Mouse (Mus musculus) embryonic facial prominence, embryonic 14.5 days (tissue): ENCODE measurements at regions not wholly inside any gene's neighbourhood (a gene's known extent, or its start where the extent isn't known, plus 50 kb on each side); places are given as distances from the start of the nearest gene placed in this dataset.
A peak's percentile ranks its signal among the peaks of the same experiment; 100 is the strongest.

Experiments used
- ATAC-seq: fragments of 200-750 bp; cut with Nextera tagmentation; 2 replicates; pipeline ENCODE4 v1.8.0; 2017; ENCODE audit warnings: low read depth, moderate number of reproducible peaks, moderate TSS enrichment
- DNase-seq: peaks from one replicate; pipeline ENCODE4 v3.0.0-alpha.2; 2015; ENCODE audit warnings: low spot score
- H3K27ac ChIP-seq: fragments of 300-500 bp; sonication (generic); replicated peaks from 2 replicates; pipeline ENCODE4 v1.5.1; 2014; ENCODE audit warnings: low read depth, mild to moderate bottlenecking, low read length, moderate library complexity
- H3K27me3 ChIP-seq: fragments of 300-500 bp; sonication (generic); replicated peaks from 2 replicates; pipeline ENCODE4 v1.6.1; 2014; ENCODE audit warnings: low read length; ENCODE audit not compliant: control insufficient read depth, insufficient read depth
- H3K36me3 ChIP-seq: fragments of 300-500 bp; sonication (generic); 2 replicates; pipeline ENCODE4 v1.6.1; 2014; ENCODE audit warnings: low read length, mixed read lengths; ENCODE audit not compliant: control insufficient read depth, insufficient read depth
- H3K4me1 ChIP-seq: fragments of 300-500 bp; sonication (generic); 2 replicates; pipeline ENCODE4 v1.6.1; 2014; ENCODE audit warnings: antibody characterized with exemption, low read length; ENCODE audit not compliant: control insufficient read depth, insufficient read depth
- H3K4me2 ChIP-seq: fragments of 300-500 bp; sonication (generic); 2 replicates; pipeline ENCODE4 v1.6.1; 2014; ENCODE audit warnings: low read depth, mild to moderate bottlenecking, low read length, moderate library complexity, mixed read lengths
- H3K4me3 ChIP-seq: fragments of 300-500 bp; sonication (generic); 2 replicates; pipeline ENCODE4 v1.5.1; 2014; ENCODE audit warnings: low read depth, mild to moderate bottlenecking, low read length
- H3K9ac ChIP-seq: fragments of 300-500 bp; sonication (generic); 2 replicates; pipeline ENCODE4 v1.6.1; 2014; ENCODE audit warnings: low read depth, mild to moderate bottlenecking, low read length, moderate library complexity, mixed read lengths
- H3K9me3 ChIP-seq: fragments of 300-500 bp; sonication (generic); 2 replicates; pipeline ENCODE4 v1.6.1; 2016; ENCODE audit warnings: low read length; ENCODE audit not compliant: control insufficient read depth
- WGBS: fragments of 180-500 bp; shearing (Covaris S2); extraction: QIAGEN DNeasy Blood & Tissue Kit; methylation state at CpG from one replicate; pipeline ENCODE4 v1.1.7; 2014; 5-methylcytosine and 5-hydroxymethylcytosine counted together

DNA sequence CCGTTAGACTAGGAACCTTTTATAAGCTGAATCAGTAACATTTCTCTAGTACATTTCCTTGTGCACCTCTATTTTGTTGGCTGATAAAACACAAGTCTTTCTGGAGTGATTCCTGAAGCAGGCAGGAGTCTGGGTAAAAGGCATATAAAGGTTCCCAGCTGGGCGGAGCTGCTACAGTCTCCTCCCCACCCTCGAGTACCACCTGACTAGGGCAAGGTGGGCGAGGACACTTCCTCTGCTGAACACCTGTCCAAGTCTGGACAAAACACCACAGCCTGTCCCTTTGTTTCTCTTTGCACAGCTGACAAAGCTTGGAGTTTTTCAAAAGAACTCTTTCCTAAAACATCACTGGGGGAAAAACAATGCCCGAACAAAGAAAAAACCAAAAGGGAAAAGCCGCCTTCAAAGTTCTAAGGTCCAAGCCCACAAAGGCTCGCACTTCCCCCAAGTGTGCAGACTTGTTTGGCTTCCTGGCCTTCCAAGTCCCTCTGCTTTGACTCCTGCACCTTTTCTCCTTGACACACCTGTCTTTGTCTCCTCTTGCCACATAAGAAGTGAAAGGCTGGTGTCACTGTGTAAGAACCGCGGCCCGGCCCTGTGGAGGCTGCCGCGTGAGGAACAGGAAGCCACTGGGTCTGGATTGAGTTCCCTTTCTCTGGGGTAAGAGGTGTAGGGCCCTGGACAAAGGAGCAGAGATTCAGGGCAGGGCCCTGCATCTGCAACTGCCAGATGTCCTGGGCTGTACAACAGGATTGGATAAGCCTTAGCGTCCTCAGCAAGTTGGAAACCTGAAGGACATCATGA, 263.1 kb upstream of the Foxq1 start:
- no peak for DNase-seq
- Histone ChIP-seq H3K4me1 (no peaks in the 10 kb centered on the region), H3K9me3 (no peaks in the 10 kb centered on the region), H3K9ac (no peak overlapping the region), H3K36me3 (no peaks in the 10 kb centered on the region), H3K4me3 (no peak overlapping the region), H3K27me3 (no peaks in the 10 kb centered on the region), H3K4me2 (no peak overlapping the region), H3K27ac (no peak overlapping the region)
- ATAC-seq: no peak
- 80% methylated on average over 13 of the region's 13 CpGs for WGBS

DNA sequence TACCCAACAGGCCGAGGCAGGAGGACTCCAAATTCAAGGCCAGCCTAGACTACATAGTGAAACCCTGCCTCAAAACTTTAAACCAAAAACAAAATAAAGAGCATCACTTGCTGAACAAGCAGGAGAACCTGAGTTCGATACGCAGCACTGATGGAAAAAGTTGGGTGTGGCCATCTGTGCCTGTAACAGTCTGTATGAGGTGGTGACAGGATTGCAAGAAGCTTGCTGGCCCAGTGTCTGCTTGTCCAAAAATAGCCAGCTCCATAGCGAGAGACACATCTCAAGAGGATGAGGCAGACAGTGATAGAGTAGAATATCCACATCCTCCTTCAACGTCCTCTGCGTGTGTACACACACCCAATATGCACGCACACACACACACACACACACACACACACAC, 261.9 kb upstream of the Foxq1 start:
- DNase-seq (no peak), ATAC-seq (no peak)
- no peaks in the 10 kb centered on the region for H3K27me3 ChIP-seq
- no peak overlapping the region for H3K4me3 ChIP-seq
- no peak overlapping the region for H3K4me2 ChIP-seq
- no peaks in the 10 kb centered on the region for H3K9me3 ChIP-seq
- WGBS: 85% methylated on average over 7 of the region's 7 CpGs
- H3K27ac ChIP-seq: no peak overlapping the region
- H3K9ac ChIP-seq: no peak overlapping the region
- H3K4me1 ChIP-seq: no peaks in the 10 kb centered on the region
- no peaks in the 10 kb centered on the region for H3K36me3 ChIP-seq

- Histone ChIP-seq H3K36me3 (no peaks in the 10 kb centered on the region), H3K27ac (no peak overlapping the region), H3K4me1 (no peaks in the 10 kb centered on the region), H3K9me3 (no peaks in the 10 kb centered on the region), H3K4me3 (no peak overlapping the region), H3K4me2 (no peak overlapping the region), H3K9ac (no peak overlapping the region), H3K27me3 (no peaks in the 10 kb centered on the region)
- 73% methylated on average over 5 of the region's 5 CpGs for WGBS
- ATAC-seq (no peak), DNase-seq (no peak)
Measured at GRCm38 (mm10) chr13:31303194-31303593, 252.7 kb upstream of the Foxq1 start.

DNA sequence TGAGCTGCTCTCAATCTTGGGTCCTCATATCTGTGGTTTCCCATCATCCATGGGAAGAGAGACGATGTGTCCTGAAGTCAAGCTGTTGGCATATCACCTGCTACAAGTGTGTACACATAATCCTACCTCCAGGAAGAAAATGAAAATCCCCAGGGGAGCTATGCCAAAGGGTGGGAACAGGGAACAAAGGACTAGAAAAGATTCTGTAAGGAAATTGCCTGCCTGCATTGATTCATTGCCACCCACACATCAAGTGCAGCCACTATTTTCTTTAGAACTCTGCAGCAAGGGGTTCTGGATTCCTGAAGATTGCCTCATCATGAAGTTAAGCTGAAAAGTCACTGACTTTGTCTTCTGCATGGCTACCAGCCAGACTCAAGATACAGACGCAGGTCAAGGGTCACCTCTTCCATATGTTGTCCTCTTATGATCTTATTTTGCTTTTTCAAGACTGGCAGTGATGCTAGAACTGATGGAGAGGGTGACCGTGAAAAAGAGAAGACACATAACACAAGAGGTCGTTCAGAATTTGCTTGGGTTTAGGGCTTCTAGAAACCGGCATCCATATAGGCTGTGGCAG, 251.6 kb upstream of the Foxq1 start:
- Histone ChIP-seq H3K4me1 (no peaks in the 10 kb centered on the region), H3K9ac (no peak overlapping the region), H3K27me3 (no peaks in the 10 kb centered on the region), H3K9me3 (no peaks in the 10 kb centered on the region), H3K4me3 (no peak overlapping the region), H3K4me2 (no peak overlapping the region), H3K27ac (no peak overlapping the region), H3K36me3 (no peaks in the 10 kb centered on the region)
- ATAC-seq: no peak
- 78% methylated on average over 5 of the region's 5 CpGs for WGBS
- DNase-seq: no peak

- DNase-seq (no peak), ATAC-seq (peak; percentile 63; the same call in 1 of the 2 replicates)
- Histone ChIP-seq H3K4me2 (no peak overlapping the region), H3K27ac (no peak overlapping the region), H3K4me1 (0 out of 2 replicates have a peak, but pooled peaks cover 6% of the 10 kb centered on the region), H3K36me3 (no peaks in the 10 kb centered on the region), H3K4me3 (no peak overlapping the region), H3K9ac (no peak overlapping the region), H3K27me3 (no peaks in the 10 kb centered on the region), H3K9me3 (no peaks in the 10 kb centered on the region)
- 70% methylated on average over 6 of the region's 6 CpGs for WGBS
Measured at GRCm38 (mm10) chr13:31309083-31309621, 246.8 kb upstream of the Foxq1 start.

DNA sequence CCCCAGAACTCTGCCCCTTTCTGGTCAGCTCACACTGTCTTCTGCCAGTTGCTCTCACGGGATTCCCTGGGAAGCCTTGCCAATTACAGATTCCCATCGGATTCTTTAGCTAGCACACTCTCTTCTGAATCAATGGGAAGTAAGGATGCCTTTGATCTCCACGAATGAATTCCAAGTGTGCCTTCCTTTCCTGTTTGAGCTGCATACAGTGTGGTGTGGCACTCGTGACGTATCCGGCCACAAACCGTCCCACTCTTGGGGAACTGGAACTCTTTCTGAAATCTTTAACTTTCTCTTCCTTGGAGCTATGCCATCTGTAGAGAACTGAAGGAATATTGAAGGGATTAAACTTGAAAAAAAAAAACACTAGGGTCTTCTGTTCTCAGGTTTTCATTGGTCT, 243.2 kb upstream of the Foxq1 start:
- Histone ChIP-seq H3K9ac (no peak overlapping the region), H3K4me1 (0 out of 2 replicates have a peak, but pooled peaks cover 6% of the 10 kb centered on the region), H3K36me3 (no peaks in the 10 kb centered on the region), H3K4me3 (no peak overlapping the region), H3K27me3 (no peaks in the 10 kb centered on the region), H3K27ac (no peak overlapping the region), H3K9me3 (no peaks in the 10 kb centered on the region), H3K4me2 (no peak overlapping the region)
- DNase-seq (no peak), ATAC-seq (no peak)
- 35% methylated on average over 7 of the region's 7 CpGs for WGBS

DNA sequence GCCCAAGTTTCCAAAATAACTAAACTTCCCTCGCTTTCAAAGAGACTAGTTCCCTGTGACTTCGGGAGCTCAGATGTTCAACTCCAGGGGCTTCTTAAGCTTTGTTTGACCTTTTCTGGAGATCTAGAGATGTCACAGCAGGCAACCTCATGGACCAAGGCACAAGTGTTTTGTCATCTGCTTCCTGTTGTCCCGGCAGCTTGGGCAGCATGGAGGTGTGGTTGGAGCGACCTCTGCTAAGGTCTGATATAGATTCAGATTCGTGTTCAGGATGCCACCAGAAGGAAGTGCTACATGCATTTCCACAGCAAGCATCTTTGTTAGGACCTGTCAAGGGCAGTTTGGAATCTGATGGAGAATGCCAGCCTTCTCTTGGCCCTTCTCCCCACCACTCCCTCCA, 242.1 kb upstream of the Foxq1 start:
- no peaks in the 10 kb centered on the region for H3K36me3 ChIP-seq
- DNase-seq (no peak), ATAC-seq (no peak)
- H3K9me3 ChIP-seq: no peaks in the 10 kb centered on the region
- WGBS: 61% methylated on average over 5 of the region's 5 CpGs
- H3K4me1 ChIP-seq: 0 out of 2 replicates have a peak, but pooled peaks cover 6% of the 10 kb centered on the region
- no peak overlapping the region for H3K9ac ChIP-seq
- H3K27me3 ChIP-seq: no peaks in the 10 kb centered on the region
- no peak overlapping the region for H3K4me2 ChIP-seq
- H3K27ac ChIP-seq: no peak overlapping the region
- H3K4me3 ChIP-seq: no peak overlapping the region

GRCm38 (mm10) chr13:31317066-31317465, 238.9 kb upstream of the Foxq1 start:
- H3K27ac ChIP-seq: no peak overlapping the region
- H3K9ac ChIP-seq: no peak overlapping the region
- no peak overlapping the region for H3K4me2 ChIP-seq
- ATAC-seq (no peak), DNase-seq (no peak)
- H3K27me3 ChIP-seq: no peaks in the 10 kb centered on the region
- no peaks in the 10 kb centered on the region for H3K36me3 ChIP-seq
- 0 out of 2 replicates have a peak, but pooled peaks cover 6% of the 10 kb centered on the region for H3K4me1 ChIP-seq
- 83% methylated on average over 8 of the region's 8 CpGs for WGBS
- no peaks in the 10 kb centered on the region for H3K9me3 ChIP-seq
- H3K4me3 ChIP-seq: no peak overlapping the region
